Mouse (Mus musculus) CD8-positive naive resting alpha-beta T cell, adult 2 months (primary cell): ENCODE data around the gene Snai3.

ENCODE experiments used
- DNase-seq, 2 experiments: peaks; one replicate each; pipeline ENCODE4 v3.0.0; 2022; ENCODE audit warnings: low read depth in 2 of 2, low spot score in 2 of 2

Gene Snai3

GRCm38 (mm10) chr8:122459990-122460389 lies 543 bp downstream of the Snai3 start:
- DNase-seq = peak; percentile 42 to 46

GRCm38 (mm10) chr8:122459218-122459900 lies 1.2 kb downstream of the Snai3 start:
- DNase-seq = peak; percentile 51 to 74

- no peak for DNase-seq
Measured at GRCm38 (mm10) chr8:122457171-122457570, 3.4 kb downstream of the Snai3 start.

- no peak for DNase-seq
Measured at GRCm38 (mm10) chr8:122454409-122454808, 6.1 kb downstream of the Snai3 start.

- no peak for DNase-seq
Measured at GRCm38 (mm10) chr8:122452154-122452553, 8.4 kb downstream of the Snai3 start.

- DNase-seq = no peak
Measured at GRCm38 (mm10) chr8:122451161-122451703, 9.3 kb downstream of the Snai3 start.

- no peak for DNase-seq
Measured at GRCm38 (mm10) chr8:122445203-122445602, 15.3 kb downstream of the Snai3 start.

- peak in 1 of 2 experiments; percentile 26 for DNase-seq
Measured at GRCm38 (mm10) chr8:122444058-122444748, 16.3 kb downstream of the Snai3 start.

- DNase-seq = peak; percentile 96
Measured at GRCm38 (mm10) chr8:122443262-122444006, 17.1 kb downstream of the Snai3 start, which contains the start of gene Mvd. Gene Mvd, minus strand, starts transcription at chr8:122443422.

GRCm38 (mm10) chr8:122442781-122443180 lies 17.8 kb downstream of the Snai3 start:
- no peak for DNase-seq

GRCm38 (mm10) chr8:122442356-122442755 lies 18.2 kb downstream of the Snai3 start:
- no peak for DNase-seq

GRCm38 (mm10) chr8:122441326-122441725 lies 19.2 kb downstream of the Snai3 start:
- no peak for DNase-seq

- no peak for DNase-seq
Measured at GRCm38 (mm10) chr8:122439336-122439735, 21.2 kb downstream of the Snai3 start.

GRCm38 (mm10) chr8:122437708-122438331 lies 22.7 kb downstream of the Snai3 start:
- no peak for DNase-seq

- DNase-seq = no peak
Measured at GRCm38 (mm10) chr8:122436586-122437125, 23.9 kb downstream of the Snai3 start.

GRCm38 (mm10) chr8:122436146-122436545 lies 24.4 kb downstream of the Snai3 start:
- no peak for DNase-seq

- peak; percentile 25 to 34 for DNase-seq
Measured at GRCm38 (mm10) chr8:122435375-122435774, 25.2 kb downstream of the Snai3 start.

GRCm38 (mm10) chr8:122433269-122433905 lies 27.1 kb downstream of the Snai3 start:
- peak in 1 of 2 experiments; percentile 50 for DNase-seq

- DNase-seq = peak; percentile 64 to 74
Measured at GRCm38 (mm10) chr8:122432443-122433268, 27.9 kb downstream of the Snai3 start, which contains the start of gene Cyba. Gene Cyba, minus strand, starts transcription at chr8:122432930.
